9 mouse cellular contexts compared by ENCODE assay signal in genomic region chr12:19876186-19876585, GRCm38 (mm10).
"Had no signal": no experiment of that assay in that cellular context is flagged by ENCODE, and none has a peak within 500 bp of the region (broad histone marks: within the 10 kb centered on the region; RNA-seq: fewer than 3 reads in every experiment).

No protein-coding gene starts in this region.

- DNase-seq: lung, adult 18-20 months; lung, embryonic 14.5 days; lung, postnatal 10 days; lung, postnatal 4 days; midbrain, embryonic 14.5 days; retina, postnatal 1 day; right cerebral cortex, postnatal 14 days; thymus, adult 2 months; thymus, postnatal 36 days had no signal
